Mouse (Mus musculus) C2C12 (cell line): Measurements from ENCODE around the gene Plekhg1. TPM values are rescaled to one million over a fixed set of nuclear protein-coding genes. Genes with fewer than 3 reads are reported as not detected.

Experiments used
- H3K27me3 ChIP-seq: one replicate; pipeline ENCODE4 v1.6.1; 2011; ENCODE audit not compliant: control insufficient read depth, insufficient read depth, insufficient read length
- H3K36me3 ChIP-seq: one replicate; pipeline ENCODE4 v1.6.1; 2011; ENCODE audit not compliant: control insufficient read depth, insufficient read depth
- H3K4me3 ChIP-seq: one replicate; pipeline ENCODE4 v1.5.1; 2011; ENCODE audit warnings: mild to moderate bottlenecking, control low read depth; ENCODE audit not compliant: poor library complexity, insufficient read depth, severe bottlenecking
- H3K79me2 ChIP-seq: one replicate; pipeline ENCODE4 v1.6.1; 2011; ENCODE audit not compliant: control insufficient read depth, insufficient read depth
- H3K79me3 ChIP-seq: one replicate; pipeline ENCODE4 v1.6.1; 2011; ENCODE audit warnings: low read depth, control low read depth
- H3ac ChIP-seq: one replicate; pipeline ENCODE3; 2011; ENCODE audit warnings: low read depth; ENCODE audit not compliant: control insufficient read depth, insufficient read length
- CEBPB ChIP-seq: IDR thresholded peaks from one replicate; pipeline ENCODE4 v1.6.1; 2011; ENCODE audit warnings: low read depth, mild to moderate bottlenecking, control low read depth, moderate library complexity
- CTCF ChIP-seq: IDR thresholded peaks from one replicate; pipeline ENCODE4 v1.5.1; 2011; ENCODE audit not compliant: control insufficient read depth, insufficient read depth, insufficient read length
- FOSL1 ChIP-seq: IDR thresholded peaks from one replicate; pipeline ENCODE4 v1.8.0; 2011; ENCODE audit warnings: mild to moderate bottlenecking, low read length; ENCODE audit not compliant: poor library complexity, insufficient read depth, severe bottlenecking
- MAX ChIP-seq: IDR thresholded peaks from one replicate; pipeline ENCODE4 v1.6.1; 2011; ENCODE audit warnings: mild to moderate bottlenecking, control low read depth
- MYOD1 ChIP-seq: IDR thresholded peaks from one replicate; pipeline ENCODE4 v1.6.1; 2011; ENCODE audit warnings: low read depth; ENCODE audit not compliant: control insufficient read depth, insufficient read length
- MYOG ChIP-seq: IDR thresholded peaks from one replicate; pipeline ENCODE4 v1.6.1; 2011; ENCODE audit not compliant: control insufficient read depth, insufficient read length; ENCODE audit errors: extremely low read depth
- USF1 ChIP-seq: IDR thresholded peaks from one replicate; pipeline ENCODE4 v1.6.1; 2011; ENCODE audit warnings: low read depth, mild to moderate bottlenecking, control low read depth, moderate library complexity
- polyA plus RNA-seq: library from polyadenylated mRNA; unstranded; fragments of >200 nt; fragmentation: generic; extraction: Trizol; gene quantifications from one replicate; pipeline ENCODE4 v1.2.1, GENCODE M21; 2012; ENCODE audit warnings: missing spikeins

Plekhg1 gene
- polyA plus RNA-seq, 1 experiment, result under 0.01 TPM

GRCm38 (mm10) chr10:3891381-3892263, 151.5 kb downstream of the Plekhg1 start:
- Histone ChIP-seq H3K4me3 (no peak overlapping the region), H3K79me3 (no peaks in the 10 kb centered on the region), H3K36me3 (no peaks in the 10 kb centered on the region), H3K79me2 (no peaks in the 10 kb centered on the region), H3ac (no peak overlapping the region), H3K27me3 (no peaks in the 10 kb centered on the region)
- TF ChIP-seq MYOD1 (no peak), USF1 (no peak), CEBPB (no peak), MYOG (no peak), CTCF (no peak), FOSL1 (no peak)

- H3K79me2 ChIP-seq, result no peaks in the 10 kb centered on the region
- no peak for TF ChIP-seq USF1
- TF ChIP-seq FOSL1, result no peak
These were observed 152.2 kb downstream of the Plekhg1 start for GRCm38 (mm10) chr10:3892368-3892767.

GRCm38 (mm10) chr10:3898068-3898467, 157.9 kb downstream of the Plekhg1 start:
- Histone ChIP-seq H3K79me3 (no peaks in the 10 kb centered on the region), H3K27me3 (peaks cover 8% of the 10 kb centered on the region), H3K4me3 (no peak overlapping the region), H3K36me3 (no peaks in the 10 kb centered on the region), H3K79me2 (no peaks in the 10 kb centered on the region), H3ac (no peak overlapping the region)
- TF ChIP-seq MYOG (no peak), CTCF (no peak)

More at GRCm38 (mm10) chr10:3892368-3892767, 152.2 kb downstream of the Plekhg1 start:
- Histone ChIP-seq H3ac (no peak overlapping the region), H3K36me3 (no peaks in the 10 kb centered on the region), H3K27me3 (no peaks in the 10 kb centered on the region), H3K4me3 (no peak overlapping the region), H3K79me3 (no peaks in the 10 kb centered on the region)

GRCm38 (mm10) chr10:3900416-3900956, 160.3 kb downstream of the Plekhg1 start:
- no peaks in the 10 kb centered on the region for H3K36me3 ChIP-seq
- no peak for TF ChIP-seq MAX
- H3K79me3 ChIP-seq, result no peaks in the 10 kb centered on the region

GRCm38 (mm10) chr10:3905747-3906146, 165.6 kb downstream of the Plekhg1 start:
- H3K36me3 ChIP-seq, result no peaks in the 10 kb centered on the region
- H3K79me2 ChIP-seq, result no peaks in the 10 kb centered on the region
- no peak overlapping the region for H3K4me3 ChIP-seq
- H3ac ChIP-seq, result no peak overlapping the region
- peaks cover 3% of the 10 kb centered on the region for H3K27me3 ChIP-seq
- H3K79me3 ChIP-seq, result no peaks in the 10 kb centered on the region
- TF ChIP-seq FOSL1, result no peak

More at GRCm38 (mm10) chr10:3900416-3900956, 160.3 kb downstream of the Plekhg1 start:
- Histone ChIP-seq H3K79me2 (no peaks in the 10 kb centered on the region), H3K27me3 (peaks cover 8% of the 10 kb centered on the region), H3ac (no peak overlapping the region), H3K4me3 (no peak overlapping the region)

- no peak for TF ChIP-seq USF1
- TF ChIP-seq MAX, result no peak
- TF ChIP-seq CTCF, result no peak
- TF ChIP-seq FOSL1, result no peak
- no peak for TF ChIP-seq MYOG
- no peak for TF ChIP-seq CEBPB
- TF ChIP-seq MYOD1, result no peak
- Histone ChIP-seq H3K4me3 (no peak overlapping the region), H3ac (no peak overlapping the region), H3K27me3 (no peaks in the 10 kb centered on the region), H3K36me3 (no peaks in the 10 kb centered on the region), H3K79me3 (no peaks in the 10 kb centered on the region), H3K79me2 (no peaks in the 10 kb centered on the region)
These were observed 173.9 kb downstream of the Plekhg1 start for GRCm38 (mm10) chr10:3914104-3914503.
